Mouse (Mus musculus) cortical plate, adult 2 months (tissue): ENCODE data around the gene Msh5.

Source experiments
- CTCF ChIP-seq: fragments of 200-500 bp; IDR thresholded peaks from 2 replicates; pipeline ENCODE4 v1.5.1; 2011; ENCODE audit warnings: mild to moderate bottlenecking, control low read depth, low read length; ENCODE audit not compliant: insufficient read depth; ENCODE audit errors: extremely low read depth
- POLR2A ChIP-seq: fragments of 200-500 bp; IDR thresholded peaks from 2 replicates; pipeline ENCODE4 v1.6.1; 2011; ENCODE audit warnings: mild to moderate bottlenecking, low read length, control low read depth; ENCODE audit not compliant: insufficient read depth; ENCODE audit errors: extremely low read depth

DNA sequence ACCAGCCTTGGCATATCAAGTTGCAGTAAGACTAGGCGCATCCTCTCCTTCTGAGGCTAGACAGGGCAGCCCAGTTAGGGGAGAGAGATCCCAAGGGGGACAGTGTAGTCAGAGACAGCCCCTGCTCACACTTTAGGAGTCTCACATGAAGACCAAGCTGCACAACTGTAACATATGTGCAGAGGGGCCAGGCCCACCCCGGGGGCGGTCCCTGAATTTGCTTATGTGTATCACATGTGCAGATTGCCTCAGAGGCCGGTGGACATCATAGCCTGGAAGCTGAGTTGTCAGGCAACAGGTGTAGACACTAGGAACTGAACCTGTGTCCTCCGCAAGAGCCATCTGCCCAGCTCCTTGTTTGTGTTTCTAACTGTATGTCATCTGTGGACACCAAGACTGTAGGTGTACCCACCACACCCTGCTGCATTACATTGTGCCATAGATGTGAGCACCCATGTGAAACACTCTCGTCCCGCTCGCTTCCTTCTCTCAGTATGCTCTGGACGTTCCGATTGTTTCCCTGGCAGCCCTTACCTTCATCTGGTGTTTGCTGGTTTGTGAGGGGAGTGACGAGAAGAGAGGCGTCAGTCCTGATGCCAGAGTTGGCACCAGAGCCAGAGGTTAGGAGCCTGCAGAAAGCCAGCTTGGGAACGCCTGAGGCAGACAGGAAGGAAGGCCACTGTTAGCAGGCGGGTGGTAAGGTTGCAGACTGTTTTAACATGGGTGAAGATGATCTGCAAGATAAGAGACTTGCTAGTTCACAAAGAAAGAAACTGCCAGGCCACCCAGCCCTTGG lies 46.1 kb upstream of the Msh5 start:
- TF ChIP-seq CTCF (no peak), POLR2A (no peak)
